Mouse (Mus musculus) skeletal muscle tissue, adult 2 months (tissue): ENCODE measurements at regions not wholly inside any gene's neighbourhood (a gene's known extent, or its start where the extent isn't known, plus 50 kb on each side); places are given as distances from the start of the nearest gene placed in this dataset.

ENCODE experiments used
- DNase-seq: peaks from one replicate; pipeline ENCODE4 v3.0.0-alpha.2; 2012; ENCODE audit warnings: low read depth, low spot score

- no peak for DNase-seq
Measured at GRCm38 (mm10) chr8:10906353-10906752, 101.9 kb downstream of the Irs2 start.

GRCm38 (mm10) chr8:10905761-10906160, 102.5 kb downstream of the Irs2 start:
- no peak for DNase-seq

GRCm38 (mm10) chr8:10903957-10904356, 104.3 kb downstream of the Irs2 start:
- DNase-seq = no peak

- no peak for DNase-seq
Measured at GRCm38 (mm10) chr8:10901954-10902353, 106.3 kb downstream of the Irs2 start.

GRCm38 (mm10) chr8:10901014-10901413, 107.2 kb downstream of the Irs2 start:
- DNase-seq = no peak

GRCm38 (mm10) chr8:10899581-10900155, 108.6 kb downstream of the Irs2 start:
- DNase-seq = peak; percentile 64

GRCm38 (mm10) chr8:10898562-10899527, 109.4 kb downstream of the Irs2 start:
- no peak for DNase-seq

- no peak for DNase-seq
Measured at GRCm38 (mm10) chr8:10897573-10897972, 110.7 kb downstream of the Irs2 start.

GRCm38 (mm10) chr8:10895178-10895577, 113.1 kb downstream of the Irs2 start:
- peak; percentile 47 for DNase-seq

- DNase-seq = no peak
Measured at GRCm38 (mm10) chr8:10894306-10894705, 114.0 kb downstream of the Irs2 start.

GRCm38 (mm10) chr8:10893709-10894108, 114.5 kb downstream of the Irs2 start:
- no peak for DNase-seq

- no peak for DNase-seq
Measured at GRCm38 (mm10) chr8:10891906-10892305, 116.4 kb downstream of the Irs2 start.

- no peak for DNase-seq
Measured at GRCm38 (mm10) chr8:10891440-10891839, 116.8 kb downstream of the Irs2 start.

GRCm38 (mm10) chr8:10885452-10885851, 122.8 kb downstream of the Irs2 start:
- no peak for DNase-seq

GRCm38 (mm10) chr8:10883418-10883817, 124.8 kb downstream of the Irs2 start:
- DNase-seq = peak; percentile 60

GRCm38 (mm10) chr8:10882381-10882780, 125.9 kb downstream of the Irs2 start:
- peak; percentile 34 for DNase-seq

- DNase-seq = no peak
Measured at GRCm38 (mm10) chr8:10879883-10880282, 128.4 kb downstream of the Irs2 start.

- no peak for DNase-seq
Measured at GRCm38 (mm10) chr8:10879049-10879847, 129.0 kb downstream of the Irs2 start.

GRCm38 (mm10) chr8:10878371-10878770, 129.9 kb downstream of the Irs2 start:
- no peak for DNase-seq

- DNase-seq = no peak
Measured at GRCm38 (mm10) chr8:10875170-10875569, 133.1 kb downstream of the Irs2 start.

- no peak for DNase-seq
Measured at GRCm38 (mm10) chr8:10871451-10871850, 136.8 kb downstream of the Irs2 start.

- no peak for DNase-seq
Measured at GRCm38 (mm10) chr8:10870423-10871055, 137.7 kb downstream of the Irs2 start.
